In the genomic region with DNA sequence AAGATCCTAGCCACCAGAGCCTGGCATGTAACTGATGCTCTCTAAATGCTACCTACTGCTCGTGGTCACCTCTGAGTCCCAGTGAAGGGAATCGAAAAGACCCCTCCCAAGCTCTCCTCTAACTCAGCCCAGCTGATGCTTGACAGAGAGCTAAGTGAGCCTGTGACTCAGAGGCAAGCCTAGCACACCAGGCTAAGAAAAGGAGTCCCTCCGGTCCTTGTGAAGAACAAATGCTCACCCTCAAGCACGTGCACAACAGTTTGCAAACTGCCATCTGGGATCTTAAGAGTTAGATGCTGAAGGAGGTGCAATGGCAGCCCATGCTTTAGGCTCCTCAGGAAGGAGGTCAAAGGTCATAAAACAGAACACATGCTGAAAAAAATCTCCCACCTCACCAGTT, we compare ENCODE assay signal across 21 mouse cellular contexts.
DNase-seq lines count a peak whose midpoint lies in the region; ATAC-seq lines count a peak whose summit lies in the region.
"Had no signal": no experiment of that assay in that cellular context is flagged by ENCODE, and none has a peak within 500 bp of the region (broad histone marks: within the 10 kb centered on the region; RNA-seq: fewer than 3 reads in every experiment).

No protein-coding gene starts in this region.

- DNase-seq in limb, embryonic 11.5 days (ENCODE audit: low spot score): peak; percentile 33
- DNase-seq in midbrain, embryonic 10.5 days (ENCODE audit: low spot score): no peak
- DNase-seq in testis, postnatal 10 days (ENCODE audit: low spot score): no peak
- DNase-seq: adrenal gland, postnatal 10 days; cerebellum, adult 2 months; cerebellum, postnatal 10 days; forebrain, postnatal 0 days; gastrocnemius, postnatal 10 days; heart, adult 18-20 months; heart, postnatal 10 days; heart, postnatal 4 days; kidney, adult 8-10 months had no signal

- 86% methylated on average over 4 of the region's 4 CpGs for WGBS in hindbrain, embryonic 13.5 days
- WGBS in hindbrain, embryonic 12.5 days: 70% methylated on average over 4 of the region's 4 CpGs
- WGBS in embryonic facial prominence, embryonic 13.5 days: 37% methylated on average over 4 of the region's 4 CpGs
- 31% methylated on average over 4 of the region's 4 CpGs for WGBS in limb, embryonic 11.5 days
- 74% methylated on average over 4 of the region's 4 CpGs for WGBS in midbrain, embryonic 10.5 days

- no peak overlapping the region for H3K4me3 ChIP-seq in hindbrain, embryonic 13.5 days
- no peak overlapping the region for H3K4me3 ChIP-seq in hindbrain, embryonic 12.5 days
- H3K4me3 ChIP-seq in embryonic facial prominence, embryonic 13.5 days: no peak overlapping the region
- no peak overlapping the region for H3K4me3 ChIP-seq in limb, embryonic 11.5 days (ENCODE audit: low read depth, low read length)
- no peak overlapping the region for H3K4me3 ChIP-seq in midbrain, embryonic 10.5 days
- H3K4me3 ChIP-seq: forebrain, embryonic 13.5 days; heart, embryonic 10.5 days; hindbrain, embryonic 15.5 days had no signal

- no peaks in the 10 kb centered on the region for H3K9me3 ChIP-seq in hindbrain, embryonic 13.5 days
- no peaks in the 10 kb centered on the region for H3K9me3 ChIP-seq in hindbrain, embryonic 12.5 days (replicated peaks)
- H3K9me3 ChIP-seq in embryonic facial prominence, embryonic 13.5 days: no peaks in the 10 kb centered on the region
- no peaks in the 10 kb centered on the region for H3K9me3 ChIP-seq in limb, embryonic 11.5 days (ENCODE audit: control insufficient read depth, low read length)
- no peaks in the 10 kb centered on the region for H3K9me3 ChIP-seq in midbrain, embryonic 10.5 days (replicated peaks)
- H3K9me3 ChIP-seq: forebrain, embryonic 13.5 days; heart, embryonic 10.5 days; hindbrain, embryonic 15.5 days had no signal

- H3K4me2 ChIP-seq in hindbrain, embryonic 13.5 days: no peak overlapping the region
- no peak overlapping the region for H3K4me2 ChIP-seq in hindbrain, embryonic 12.5 days (replicated peaks)
- H3K4me2 ChIP-seq in embryonic facial prominence, embryonic 13.5 days: no peak overlapping the region
- no peak overlapping the region for H3K4me2 ChIP-seq in limb, embryonic 11.5 days (ENCODE audit: low read depth, severe bottlenecking)
- H3K4me2 ChIP-seq: forebrain, embryonic 13.5 days; hindbrain, embryonic 15.5 days had no signal

- peaks cover 6% of the 10 kb centered on the region; the same call in 1 of the 2 replicates for H3K36me3 ChIP-seq in hindbrain, embryonic 13.5 days
- no peaks in the 10 kb centered on the region; the same call in 1 of the 2 replicates for H3K36me3 ChIP-seq in hindbrain, embryonic 12.5 days
- peaks cover 12% of the 10 kb centered on the region for H3K36me3 ChIP-seq in embryonic facial prominence, embryonic 13.5 days
- no peaks in the 10 kb centered on the region for H3K36me3 ChIP-seq in limb, embryonic 11.5 days (ENCODE audit: control insufficient read depth, insufficient read depth, low read length)
- peaks cover 12% of the 10 kb centered on the region for H3K36me3 ChIP-seq in midbrain, embryonic 10.5 days
- H3K36me3 ChIP-seq: heart, embryonic 10.5 days; hindbrain, embryonic 15.5 days had no signal

- ATAC-seq in hindbrain, embryonic 13.5 days (ENCODE audit: low FRiP score): no peak
- ATAC-seq in hindbrain, embryonic 12.5 days (ENCODE audit: low FRiP score): no peak
- ATAC-seq in embryonic facial prominence, embryonic 13.5 days (ENCODE audit: insufficient number of reproducible peaks, insufficient read depth, low FRiP score, low TSS enrichment, low read depth): no peak
- no peak for ATAC-seq in limb, embryonic 11.5 days (ENCODE audit: insufficient number of reproducible peaks, low FRiP score, low TSS enrichment, low read depth)
- no peak for ATAC-seq in cerebellum, adult (ENCODE audit: insufficient number of reproducible peaks, low FRiP score, low TSS enrichment)
- ATAC-seq: forebrain, embryonic 13.5 days; forebrain, postnatal 0 days; inflammation-experienced regulatory T-cells, adult 6 months; intestine, postnatal 0 days had no signal

- peaks cover 37% of the 10 kb centered on the region for H3K4me1 ChIP-seq in hindbrain, embryonic 13.5 days (replicated peaks)
- peaks cover 34% of the 10 kb centered on the region for H3K4me1 ChIP-seq in hindbrain, embryonic 12.5 days
- H3K4me1 ChIP-seq in embryonic facial prominence, embryonic 13.5 days: peaks cover 55% of the 10 kb centered on the region
- peaks cover 51% of the 10 kb centered on the region for H3K4me1 ChIP-seq in limb, embryonic 11.5 days (ENCODE audit: control insufficient read depth, insufficient read depth, low read length)
- H3K4me1 ChIP-seq in midbrain, embryonic 10.5 days: peaks cover 51% of the 10 kb centered on the region

- no peaks in the 10 kb centered on the region for H3K27me3 ChIP-seq in hindbrain, embryonic 13.5 days
- H3K27me3 ChIP-seq in hindbrain, embryonic 12.5 days: no peaks in the 10 kb centered on the region
- no peaks in the 10 kb centered on the region for H3K27me3 ChIP-seq in embryonic facial prominence, embryonic 13.5 days
- H3K27me3 ChIP-seq in limb, embryonic 11.5 days (ENCODE audit: control insufficient read depth, insufficient read depth, low read length): no peaks in the 10 kb centered on the region
- peaks cover 4% of the 10 kb centered on the region; the same call in 1 of the 2 replicates for H3K27me3 ChIP-seq in midbrain, embryonic 10.5 days (ENCODE audit: low read depth, poor library complexity, severe bottlenecking)
- H3K27me3 ChIP-seq: forebrain, embryonic 13.5 days; hindbrain, embryonic 15.5 days had no signal

- 0 out of 2 replicates have a peak overlapping the region, but pooled peaks have one; percentile 19 for H3K9ac ChIP-seq in hindbrain, embryonic 13.5 days
- no peak overlapping the region for H3K9ac ChIP-seq in hindbrain, embryonic 12.5 days
- no peak overlapping the region for H3K9ac ChIP-seq in embryonic facial prominence, embryonic 13.5 days
- no peak overlapping the region for H3K9ac ChIP-seq in limb, embryonic 11.5 days (ENCODE audit: low read length)
- H3K9ac ChIP-seq: forebrain, embryonic 13.5 days; forebrain, postnatal 0 days; hindbrain, embryonic 15.5 days had no signal

- H3K27ac ChIP-seq in hindbrain, embryonic 13.5 days: no peak overlapping the region
- H3K27ac ChIP-seq in hindbrain, embryonic 12.5 days: no peak overlapping the region
- peak overlapping the region; percentile 16; the same call in 1 of the 2 replicates for H3K27ac ChIP-seq in embryonic facial prominence, embryonic 13.5 days
- H3K27ac ChIP-seq in limb, embryonic 11.5 days (replicated peaks; ENCODE audit: low read depth, low read length): no peak overlapping the region
- no peak overlapping the region for H3K27ac ChIP-seq in midbrain, embryonic 10.5 days (replicated peaks)
- H3K27ac ChIP-seq: forebrain, embryonic 13.5 days; hindbrain, embryonic 15.5 days had no signal
